Mouse (Mus musculus) G1E (cell line): ENCODE measurements around the gene Grik2. TPM values are rescaled to one million over a fixed set of nuclear protein-coding genes. Genes with fewer than 3 reads are reported as not detected.
"Not testable (repeated sequence)": the region's sequence is repeated elsewhere in the genome, so short reads cannot be mapped to it uniquely, and the experiment has no call there.

ENCODE experiments used
- ATAC-seq: 2 replicates; pipeline ENCODE4 v1.8.0; 2016; ENCODE audit warnings: mild to moderate bottlenecking; ENCODE audit not compliant: insufficient number of reproducible peaks, poor library complexity, low FRiP score, severe bottlenecking; ENCODE audit errors: extremely low read depth
- DNase-seq: peaks from one replicate; pipeline ENCODE4 v3.0.0; 2012; ENCODE audit warnings: low spot score
- H3K27me3 ChIP-seq: 2 replicates; pipeline ENCODE4 v1.6.1; 2012; ENCODE audit warnings: mild to moderate bottlenecking, low read length, inconsistent platforms; ENCODE audit not compliant: insufficient read depth
- H3K36me3 ChIP-seq: replicated peaks from 2 replicates; pipeline ENCODE3; 2012; ENCODE audit warnings: mild to moderate bottlenecking, inconsistent platforms
- H3K4me1 ChIP-seq: 2 replicates; pipeline ENCODE4 v1.6.1; 2012; ENCODE audit warnings: low read depth, low read length, inconsistent platforms, mixed read lengths; ENCODE audit not compliant: insufficient read depth
- H3K4me3 ChIP-seq: 2 replicates; pipeline ENCODE4 v1.5.1; 2012; ENCODE audit warnings: low read depth, mild to moderate bottlenecking, inconsistent platforms, low read length, moderate library complexity, mixed read lengths
- H3K9me3 ChIP-seq: replicated peaks from 2 replicates; pipeline ENCODE4 v1.6.1; 2012; ENCODE audit warnings: inconsistent platforms
- CTCF ChIP-seq: IDR thresholded peaks from 2 replicates; pipeline ENCODE4 v1.5.1; 2012; ENCODE audit warnings: low read depth, low read length, inconsistent platforms, mixed read lengths
- GATA1 ChIP-seq: IDR thresholded peaks from 2 replicates; pipeline ENCODE4 v1.6.1; 2012; ENCODE audit warnings: borderline replicate concordance, low read length, inconsistent platforms, mixed read lengths
- GATA2 ChIP-seq: IDR thresholded peaks from 2 replicates; pipeline ENCODE4 v1.6.1; 2012; ENCODE audit warnings: low read depth, low read length, inconsistent platforms, borderline replicate concordance
- POLR2AphosphoS5 ChIP-seq: IDR thresholded peaks from 2 replicates; pipeline ENCODE4 v1.6.1; 2012; ENCODE audit warnings: low read depth, low read length, inconsistent platforms; ENCODE audit not compliant: insufficient replicate concordance
- TAL1 ChIP-seq: conservative IDR thresholded peaks from 2 replicates; pipeline ENCODE4 v1.6.1; 2012; ENCODE audit warnings: low read depth, low read length, inconsistent platforms, mixed read lengths
- polyA plus RNA-seq: library from polyadenylated mRNA; stranded (reverse); fragments of >175 nt; gene quantifications from 2 replicates; pipeline ENCODE4 v1.2.3, GENCODE M21; 2012
- total RNA-seq, 2 experiments: library from RNA; stranded (forward) in 1 of 2; stranded (reverse) in 1 of 2; fragments of 200-1000 nt in 1 of 2; fragments of >200 nt in 1 of 2; fragmentation: Nextera tagmentation in 1 of 2; gene quantifications; 2 replicates each; pipeline ENCODE4 v1.2.3; 2014 to 2017

Gene Grik2
- total and polyA plus RNA-seq, 3 experiments, result 0.05 TPM; not detected in 2

DNA sequence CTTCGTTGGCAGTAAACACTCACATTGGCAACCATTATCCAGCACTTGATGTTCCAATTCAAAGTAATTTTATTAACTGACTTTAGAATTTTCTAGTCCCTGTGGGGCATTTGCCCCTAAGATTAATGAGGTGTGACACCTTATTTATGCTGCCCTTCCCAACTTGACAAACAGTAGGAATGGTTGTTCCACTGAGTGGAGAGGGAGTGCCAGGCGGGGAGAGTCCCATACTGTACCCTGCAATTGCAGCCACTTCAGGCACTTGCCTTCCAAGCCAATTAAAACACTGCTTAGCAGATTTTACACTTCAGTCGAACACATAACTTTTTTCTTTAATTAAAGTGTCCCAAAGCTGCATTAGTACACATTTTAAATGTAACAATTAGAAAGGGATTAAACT, 568.9 kb downstream of the Grik2 start:
- H3K9me3 ChIP-seq, result no peaks in the 10 kb centered on the region
- H3K4me1 ChIP-seq, result no peaks in the 10 kb centered on the region
- no peak for TF ChIP-seq TAL1
- TF ChIP-seq POLR2AphosphoS5, result no peak
- no peak for TF ChIP-seq GATA2
- TF ChIP-seq GATA1, result no peak
- no peak for TF ChIP-seq CTCF
- no peak for ATAC-seq
- no peaks in the 10 kb centered on the region for H3K27me3 ChIP-seq
- H3K36me3 ChIP-seq, result no peaks in the 10 kb centered on the region
- no peak overlapping the region for H3K4me3 ChIP-seq
- DNase-seq, result no peak

DNA sequence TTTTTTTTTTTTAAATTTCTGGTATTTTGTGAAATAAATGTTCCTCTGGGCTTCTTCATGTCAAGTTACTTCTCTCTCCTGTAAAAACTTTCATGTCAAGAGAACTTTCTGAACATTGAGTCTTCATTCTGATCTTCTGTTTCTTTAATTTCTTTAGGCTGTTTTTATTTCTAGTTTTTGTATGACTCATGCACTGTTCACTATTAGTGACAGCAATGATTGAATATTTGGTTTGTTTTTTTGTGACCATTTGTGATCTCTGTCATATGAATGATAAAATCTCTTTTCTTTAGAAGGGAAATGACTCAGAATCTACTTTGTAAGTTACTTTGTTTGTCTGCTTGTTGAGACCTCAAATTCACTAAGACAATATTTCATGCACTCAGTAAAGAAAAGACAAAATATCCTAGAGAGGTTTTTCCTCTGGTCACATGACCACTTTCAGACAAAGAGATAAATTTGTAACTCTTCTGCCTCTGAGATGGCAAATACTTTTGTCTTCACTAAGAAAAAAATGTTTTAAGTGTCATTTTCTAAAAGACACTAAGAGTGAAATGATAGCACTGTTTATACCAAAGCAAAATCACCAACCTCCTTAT, 596.7 kb downstream of the Grik2 start:
- Histone ChIP-seq H3K4me3 (no peak overlapping the region), H3K36me3 (no peaks in the 10 kb centered on the region), H3K9me3 (no peaks in the 10 kb centered on the region), H3K27me3 (no peaks in the 10 kb centered on the region), H3K4me1 (no peaks in the 10 kb centered on the region)
- ATAC-seq (no peak), DNase-seq (no peak)
- no peak for TF ChIP-seq CTCF
- TF ChIP-seq POLR2AphosphoS5, result no peak
- TF ChIP-seq GATA2, result no peak

DNA sequence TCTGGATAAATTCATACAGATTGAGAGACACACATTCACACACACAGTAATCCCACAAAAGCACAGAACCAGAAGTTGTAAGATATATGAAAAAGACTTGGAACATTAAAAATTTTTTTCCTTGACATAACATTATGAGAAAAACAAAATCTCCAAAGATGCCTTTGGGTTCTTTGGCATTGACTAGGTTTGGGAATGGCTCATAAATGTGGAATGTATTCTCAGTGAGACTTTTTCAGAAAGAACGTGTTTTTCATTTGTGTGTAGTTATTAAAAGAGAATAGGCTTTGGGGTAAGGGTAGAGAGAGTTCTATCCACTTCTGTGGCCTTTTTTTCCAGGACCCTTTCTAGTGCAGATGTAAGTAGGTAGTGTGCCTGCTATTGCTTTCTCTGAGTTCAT, 597.3 kb downstream of the Grik2 start:
- Histone ChIP-seq H3K9me3 (no peaks in the 10 kb centered on the region), H3K4me3 (no peak overlapping the region), H3K36me3 (no peaks in the 10 kb centered on the region), H3K27me3 (no peaks in the 10 kb centered on the region), H3K4me1 (no peaks in the 10 kb centered on the region)
- TF ChIP-seq TAL1 (no peak), GATA1 (no peak), CTCF (no peak), GATA2 (no peak), POLR2AphosphoS5 (no peak)
- ATAC-seq (no peak), DNase-seq (no peak)

DNA sequence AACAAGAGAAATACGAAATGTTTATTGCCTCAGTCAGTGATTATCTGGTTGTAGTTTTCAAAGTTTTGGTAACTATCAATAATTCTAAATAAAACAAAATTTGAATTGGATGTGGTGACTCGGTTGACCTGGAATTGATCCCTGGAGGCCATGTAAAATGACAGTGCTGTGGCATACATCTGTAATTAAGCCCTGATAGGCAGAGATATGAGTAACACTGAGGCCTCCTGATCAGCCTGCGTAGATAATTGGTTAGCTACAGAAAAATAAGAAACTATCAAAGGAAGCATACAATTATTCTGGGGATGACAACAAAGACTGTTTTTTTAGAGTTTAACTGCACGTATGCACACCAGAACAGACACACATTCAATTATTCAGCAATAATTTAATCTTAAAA, 634.4 kb downstream of the Grik2 start:
- Histone ChIP-seq H3K9me3 (no peaks in the 10 kb centered on the region), H3K4me3 (no peak overlapping the region), H3K4me1 (no peaks in the 10 kb centered on the region), H3K27me3 (no peaks in the 10 kb centered on the region), H3K36me3 (no peaks in the 10 kb centered on the region)
- TF ChIP-seq POLR2AphosphoS5 (no peak), CTCF (no peak), GATA1 (no peak), GATA2 (no peak), TAL1 (no peak)
- ATAC-seq (no peak), DNase-seq (no peak)

DNA sequence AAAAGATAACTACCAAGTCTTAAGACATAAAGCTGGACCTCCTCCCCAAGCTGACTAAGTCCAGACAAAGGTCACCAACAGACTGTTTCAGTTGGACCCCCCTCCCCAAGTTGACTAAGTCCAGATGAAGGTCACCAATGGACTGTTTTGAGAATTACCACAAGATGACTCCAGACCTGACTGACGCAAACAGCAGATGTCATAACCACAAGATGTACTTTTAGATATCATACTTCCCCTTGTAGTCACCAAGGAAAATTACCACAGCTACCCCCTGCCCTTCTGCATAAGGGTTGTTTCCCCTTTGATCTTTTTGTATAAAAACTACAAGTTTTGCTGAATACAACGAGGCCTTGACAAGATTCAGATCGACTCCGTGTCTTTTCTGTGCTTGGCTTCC, 637.1 kb downstream of the Grik2 start:
- DNase-seq, H3K36me3 ChIP-seq, H3K27me3 ChIP-seq, ATAC-seq, H3K9me3 ChIP-seq, H3K4me3 ChIP-seq, H3K4me1 ChIP-seq: not testable (repeated sequence)

DNA sequence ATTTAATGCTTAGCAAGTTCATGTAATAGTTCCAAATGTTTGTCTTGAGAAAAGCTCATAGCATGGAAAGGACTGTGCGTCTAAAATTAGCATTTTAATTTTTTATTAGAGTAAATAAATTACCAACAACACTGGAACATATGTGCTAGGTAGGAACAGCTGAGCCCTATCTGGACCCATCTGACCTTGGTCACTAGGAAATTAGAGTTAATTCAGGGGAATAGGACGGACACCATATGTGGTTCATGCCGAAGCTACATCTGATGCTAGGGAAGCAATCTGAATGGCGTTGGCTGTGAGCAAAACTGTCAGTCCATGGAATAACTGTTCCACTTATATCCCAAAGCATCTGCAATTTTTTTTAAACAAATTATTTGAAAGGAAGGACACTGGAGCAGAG, 638.9 kb downstream of the Grik2 start:
- no peak for DNase-seq
- Histone ChIP-seq H3K36me3 (no peaks in the 10 kb centered on the region), H3K27me3 (no peaks in the 10 kb centered on the region), H3K4me1 (no peaks in the 10 kb centered on the region), H3K4me3 (no peak overlapping the region), H3K9me3 (no peaks in the 10 kb centered on the region)
- no peak for ATAC-seq
- TF ChIP-seq GATA2 (no peak), CTCF (no peak), GATA1 (no peak), TAL1 (no peak), POLR2AphosphoS5 (no peak)

DNA sequence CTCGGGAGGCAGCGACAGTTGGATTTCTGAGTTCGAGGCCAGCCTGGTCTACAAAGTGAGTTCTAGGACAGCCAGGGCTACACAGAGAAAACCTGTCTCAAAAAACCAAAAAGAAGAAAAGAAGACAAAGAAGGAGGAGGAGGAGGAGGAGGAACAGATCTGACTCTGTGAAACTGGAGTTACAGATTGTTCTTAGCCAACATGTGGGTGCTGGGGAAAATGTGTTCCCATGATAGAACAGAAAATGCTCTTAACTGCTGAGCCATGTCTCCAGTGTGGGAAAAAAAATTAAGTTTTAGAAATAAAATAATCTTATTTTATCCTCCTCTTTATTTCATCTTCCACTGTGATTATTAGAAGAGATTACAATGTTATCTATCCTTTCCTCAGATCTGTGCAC, 645.9 kb downstream of the Grik2 start:
- DNase-seq, result no peak
- no peaks in the 10 kb centered on the region for H3K9me3 ChIP-seq
- H3K27me3 ChIP-seq, result no peaks in the 10 kb centered on the region
- H3K4me1 ChIP-seq, result no peaks in the 10 kb centered on the region
- TF ChIP-seq GATA1 (no peak), POLR2AphosphoS5 (no peak), TAL1 (no peak), CTCF (no peak), GATA2 (no peak)
- H3K36me3 ChIP-seq, result no peaks in the 10 kb centered on the region
- ATAC-seq, result no peak
- no peak overlapping the region for H3K4me3 ChIP-seq
